Mouse (Mus musculus) left cerebral cortex, postnatal 14 days (tissue): ENCODE data around the gene Hspa2. TPM values are rescaled to one million over a fixed set of nuclear protein-coding genes. Genes with fewer than 3 reads are reported as not detected.
"Not testable (repeated sequence)": the region's sequence is repeated elsewhere in the genome, so short reads cannot be mapped to it uniquely, and the experiment has no call there.

Source experiments
- DNase-seq, 2 experiments: peaks; one replicate each; pipeline ENCODE4 v3.0.0; 2021 to 2022; ENCODE audit warnings: low spot score in 2 of 2, mixed read lengths in 1 of 2
- intact Hi-C: fragments of 180-260 bp; cut with DNase I; formaldehyde crosslinking; loops from one replicate; pipeline ENCODE4 v1.15.1; 2025
- total RNA-seq, 2 experiments: library from RNA; stranded (reverse); gene quantifications; 2 replicates each; pipeline ENCODE4 v1.2.3; 2021

Gene Hspa2
- total RNA-seq, 2 experiments from 2014 or later, result 62.1 to 68.6 TPM

DNA sequence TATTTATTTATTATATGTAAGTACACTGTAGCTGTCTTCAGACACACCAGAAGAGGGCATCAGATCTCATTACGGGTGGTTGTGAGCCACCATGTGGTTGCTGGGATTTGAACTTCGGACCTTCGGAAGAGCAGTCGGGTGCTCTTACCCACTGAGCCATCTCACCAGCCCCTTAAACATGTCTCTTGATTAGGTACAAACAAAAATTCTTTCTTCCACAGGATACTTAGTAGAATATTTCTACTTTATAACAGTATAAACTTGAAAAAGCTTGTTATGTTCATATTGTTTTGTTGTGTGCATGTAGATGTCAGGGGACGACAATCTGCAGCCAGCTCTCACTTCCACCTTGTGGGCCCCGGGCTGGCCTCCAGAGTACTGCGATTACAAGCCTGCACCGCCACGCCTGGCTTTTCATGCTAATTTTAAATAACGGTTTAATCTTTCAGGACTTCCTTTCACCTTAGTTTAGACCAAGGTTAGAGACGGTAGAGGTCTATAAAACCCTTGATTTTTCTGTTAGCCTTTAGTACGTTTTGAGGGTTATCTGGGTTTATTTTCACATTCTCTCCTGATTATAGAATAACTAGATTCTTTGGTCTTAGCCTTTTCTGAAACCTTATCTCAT is 11.5 kb downstream of the Hspa2 start:
- no peak for DNase-seq
- intact Hi-C loops, result no loop called here

DNA sequence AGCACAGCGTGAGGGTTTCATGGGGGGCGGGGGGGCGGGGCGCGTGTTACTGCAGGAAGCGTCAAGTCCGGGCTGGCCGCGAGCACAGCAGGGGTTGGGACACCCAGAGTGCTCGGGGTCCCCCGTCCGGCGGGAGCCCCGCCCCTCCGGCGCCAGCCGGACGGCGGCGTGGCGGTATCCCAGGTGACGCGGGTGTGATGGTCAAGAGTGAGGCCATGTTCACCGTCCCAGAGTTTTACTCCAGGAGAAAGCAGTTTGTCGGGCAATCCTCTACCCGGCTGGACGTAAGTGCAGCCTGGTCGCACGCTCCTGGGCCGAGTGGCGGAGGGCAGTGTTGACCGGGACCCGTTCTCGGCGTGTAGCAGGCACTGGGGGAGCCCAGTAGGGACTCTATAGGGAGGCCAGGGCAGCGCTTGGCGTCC is 13.5 kb downstream of the Hspa2 start, which contains the start of gene Ppp1r36:
Ppp1r36 (plus strand) TSS at position 106 of the 422 bp plus-strand sequence.
- no peak for DNase-seq
- intact Hi-C loops, result no loop called here

DNA sequence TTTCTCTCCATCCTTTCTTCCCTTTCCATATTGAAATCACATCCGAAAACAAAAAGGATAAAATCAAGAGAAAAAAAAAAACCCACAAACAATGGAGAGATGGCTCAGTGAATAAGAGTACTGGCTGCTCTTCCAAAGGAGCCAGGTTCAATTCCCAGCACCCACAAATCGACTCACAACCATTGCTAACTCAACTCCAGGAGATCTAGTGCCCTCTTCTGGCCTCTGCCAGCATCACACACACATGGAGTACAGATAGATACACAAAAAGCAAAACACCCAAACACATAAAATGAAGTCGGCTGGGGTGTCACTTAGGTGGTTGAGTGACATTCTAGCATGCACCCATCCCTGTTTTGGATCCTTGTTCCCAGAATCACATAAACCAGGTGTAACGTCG is 14.4 kb downstream of the Hspa2 start:
- intact Hi-C loops, result no loop called here
- DNase-seq, result no peak

DNA sequence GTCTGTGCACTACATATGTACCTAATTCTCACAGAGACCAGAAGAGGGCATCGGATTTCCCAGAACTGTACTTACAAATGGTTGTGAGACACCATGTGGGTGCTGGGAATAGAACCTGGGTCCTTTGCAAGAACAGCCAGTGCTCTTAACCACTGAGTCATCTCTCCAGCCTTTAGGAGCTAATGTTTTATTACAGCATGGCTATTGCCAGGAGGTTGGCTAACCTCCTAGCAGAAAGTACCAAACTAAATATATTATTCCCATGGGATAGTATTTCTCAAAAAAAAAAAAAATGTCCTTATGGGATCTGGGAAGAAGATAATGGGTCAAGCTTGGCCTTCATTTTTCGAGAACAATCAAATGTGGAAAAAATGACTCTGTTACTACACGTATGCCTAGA is 21.3 kb downstream of the Hspa2 start:
- no peak for DNase-seq
- intact Hi-C loops, result no loop called here

DNA sequence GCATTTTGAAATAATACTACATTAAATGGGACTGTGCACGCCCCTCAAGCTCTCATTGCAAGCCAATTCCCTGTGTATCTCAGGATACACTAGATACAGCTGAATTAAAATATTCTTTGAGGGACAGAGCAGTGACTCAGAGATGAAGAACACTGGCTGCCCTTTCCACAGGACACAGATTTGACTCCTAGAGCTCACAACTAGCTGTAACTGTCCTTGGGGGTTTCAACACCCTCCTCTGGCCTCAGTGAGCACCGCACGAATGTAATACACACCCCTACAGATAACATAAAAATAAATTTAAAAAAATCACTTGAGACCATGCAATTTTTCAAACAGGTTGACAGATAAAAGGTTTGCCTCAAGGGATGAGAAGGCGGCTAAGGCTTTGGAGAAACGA is 23.6 kb downstream of the Hspa2 start:
- no peak for DNase-seq
- intact Hi-C loops, result no loop called here

DNA sequence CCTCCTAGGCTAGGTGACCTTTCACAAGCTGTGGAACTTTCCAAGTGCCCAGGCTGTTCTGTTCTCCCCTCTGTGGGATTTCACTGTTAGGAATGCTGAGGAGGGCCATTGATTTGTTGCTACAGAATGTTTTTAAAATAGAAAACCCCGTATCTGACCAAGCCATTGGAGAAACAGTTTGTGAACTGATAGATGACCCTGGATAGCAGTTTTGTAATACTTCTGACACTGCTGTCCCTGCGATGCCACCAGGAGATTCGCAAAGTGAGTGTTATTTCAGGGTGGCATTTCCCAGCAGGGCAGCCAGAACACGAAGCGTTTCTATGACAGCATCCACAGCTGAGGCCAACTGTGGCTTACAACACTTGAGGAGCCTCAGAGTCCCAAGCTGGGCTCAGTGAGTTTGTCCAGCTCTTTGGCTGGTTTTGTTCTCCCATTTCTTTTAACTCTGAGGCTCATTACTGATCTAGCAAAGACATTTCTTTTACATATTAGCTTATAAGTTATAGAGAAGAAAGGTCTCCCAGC is 27.0 kb downstream of the Hspa2 start:
- intact Hi-C loops, result no loop called here
- peak; percentile 22 to 24 for DNase-seq

DNA sequence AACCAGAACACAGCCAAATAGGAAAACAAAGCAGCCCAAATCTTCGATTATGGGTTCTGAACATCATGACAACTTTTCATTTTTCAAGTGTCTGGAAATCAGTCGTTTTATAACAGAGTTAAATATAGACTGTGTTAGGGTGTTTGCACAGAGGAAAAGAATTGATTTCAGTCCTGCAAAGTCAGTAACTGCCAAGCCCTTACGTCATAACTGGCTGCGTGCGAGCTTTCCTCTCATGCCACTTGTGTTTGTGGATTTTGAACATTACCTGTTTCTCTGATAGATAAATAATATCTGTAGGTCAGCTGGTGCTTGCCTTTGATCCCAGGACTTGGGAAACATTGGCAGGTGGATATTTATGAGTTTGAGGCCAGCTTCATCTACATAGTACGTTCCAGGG is 27.5 kb downstream of the Hspa2 start:
- no peak for DNase-seq
- intact Hi-C loops, result no loop called here

DNA sequence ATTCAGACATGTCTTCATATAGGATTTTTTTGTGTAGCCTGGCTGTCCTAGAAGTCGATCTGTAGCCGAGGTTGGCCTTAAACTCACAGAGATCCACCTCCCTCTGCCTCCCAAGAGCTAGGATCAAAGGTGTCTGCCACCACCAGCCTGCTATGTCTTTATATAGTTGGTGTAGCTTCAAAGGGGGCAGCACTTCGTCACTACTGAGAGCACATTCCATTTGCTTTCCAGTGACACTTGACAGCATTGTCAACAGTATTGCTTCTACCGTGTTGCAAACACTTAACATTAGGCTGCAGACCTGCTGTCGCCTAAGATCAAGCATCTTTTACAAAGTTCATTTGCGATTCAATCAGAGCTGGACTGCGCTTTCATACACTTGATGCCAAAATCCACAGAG is 30.1 kb downstream of the Hspa2 start:
- intact Hi-C loops, result no loop called here
- no peak for DNase-seq

DNA sequence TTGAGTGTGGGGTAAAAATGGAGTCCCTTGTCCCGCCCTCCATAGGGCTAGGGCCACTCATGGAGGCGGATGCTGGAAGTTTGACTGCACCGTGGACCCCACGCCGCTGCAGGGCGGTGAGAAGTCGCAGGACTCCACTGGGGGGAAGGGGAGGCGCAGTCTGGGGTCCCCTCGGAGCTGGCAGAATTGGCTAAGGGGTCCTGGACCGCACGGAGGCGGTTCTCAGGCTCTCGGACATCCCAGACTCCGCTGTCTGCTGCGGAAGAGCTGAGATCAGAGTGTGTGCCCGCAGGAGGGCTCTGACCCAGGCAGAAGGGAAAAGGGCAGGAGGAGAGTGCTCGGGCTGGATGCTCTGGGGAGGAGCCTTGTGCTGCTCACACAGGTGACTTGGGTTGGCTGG is 31.1 kb downstream of the Hspa2 start:
- DNase-seq, result no peak
- intact Hi-C loops, result no loop called here

DNA sequence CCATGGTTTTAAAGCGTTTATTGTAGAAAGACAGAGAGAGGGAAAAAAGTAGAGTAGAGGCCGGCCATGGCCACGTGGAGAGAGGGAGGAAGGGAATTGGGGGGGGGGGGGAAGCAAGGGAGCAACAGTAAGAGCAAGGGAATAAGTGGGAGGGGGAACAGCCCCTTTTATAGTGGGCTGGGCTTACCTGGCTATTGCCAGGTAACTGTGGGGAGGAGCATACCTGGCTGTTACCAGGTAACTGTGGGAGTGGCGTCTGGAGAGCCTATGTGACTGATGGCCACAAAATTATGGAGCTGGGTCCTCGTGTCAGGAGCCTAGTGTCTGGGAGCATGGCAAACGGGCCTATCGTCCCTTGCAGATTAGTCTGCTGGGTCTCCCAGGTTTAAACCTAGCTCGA is 31.6 kb downstream of the Hspa2 start:
- intact Hi-C loops, result no loop called here
- no peak for DNase-seq

DNA sequence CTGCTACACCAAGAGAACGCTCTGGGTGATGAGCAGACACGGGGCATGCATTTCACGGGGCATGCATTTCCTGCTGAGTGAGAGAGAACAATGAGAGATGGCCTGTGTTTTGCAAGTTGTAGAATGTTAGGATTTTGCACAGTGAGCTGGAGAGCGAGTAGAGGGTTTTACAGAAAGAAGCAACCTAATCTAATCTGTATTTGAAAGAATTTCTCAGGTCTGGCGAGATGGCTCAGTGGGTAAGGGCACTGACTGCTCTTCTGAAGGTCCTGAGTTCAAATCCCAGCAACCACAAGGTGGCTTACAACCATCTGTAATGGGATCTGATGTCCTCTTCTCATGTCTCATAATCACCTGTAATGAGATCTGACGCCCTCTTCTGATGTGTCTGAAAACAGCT is 39.5 kb downstream of the Hspa2 start:
- not testable (repeated sequence) for DNase-seq

DNA sequence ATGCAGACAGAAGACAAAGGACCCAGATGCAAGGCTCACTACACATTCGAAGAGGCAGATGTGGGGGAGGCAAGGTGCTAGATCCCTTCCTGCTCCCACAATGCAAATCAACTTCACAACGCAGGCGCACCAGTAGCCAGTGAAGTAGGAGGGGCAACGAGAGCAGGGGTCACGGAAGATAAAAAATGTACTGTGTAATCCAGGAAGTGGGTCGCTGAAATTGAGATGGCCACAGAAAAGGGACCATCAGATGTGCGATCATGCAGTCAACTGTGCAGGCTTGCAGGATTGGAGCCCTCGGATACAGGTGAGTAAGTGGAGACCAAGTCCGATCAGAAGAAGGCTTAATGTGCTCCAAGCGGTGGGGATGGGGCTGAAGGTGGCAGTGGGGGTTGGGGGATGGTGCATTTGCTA is 40.4 kb downstream of the Hspa2 start:
- no peak for DNase-seq
- intact Hi-C loops, result no loop called here

More for the DNA sequence above, 39.5 kb downstream of the Hspa2 start:
- intact Hi-C loops, result not testable (repeated sequence)

DNA sequence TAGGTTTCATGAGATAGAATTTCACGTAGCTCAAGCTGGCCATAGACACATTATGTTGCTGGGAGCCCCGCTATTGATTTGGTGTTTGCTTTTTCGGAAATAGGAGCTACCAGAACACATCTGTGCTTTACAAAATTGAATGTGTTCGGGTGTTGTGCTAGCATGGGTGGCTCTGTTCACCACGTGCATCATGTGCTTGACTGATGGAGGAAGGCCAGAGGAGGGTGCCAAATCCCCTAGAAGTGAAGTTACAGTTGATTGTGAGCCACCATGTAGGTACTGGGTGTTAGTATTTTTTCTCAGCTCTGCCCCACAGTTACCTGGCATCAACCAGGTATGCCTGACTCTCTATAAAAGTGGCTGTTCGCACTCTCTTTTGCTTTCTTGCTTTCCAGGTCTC is 40.9 kb downstream of the Hspa2 start:
- intact Hi-C loops, result no loop called here

DNA sequence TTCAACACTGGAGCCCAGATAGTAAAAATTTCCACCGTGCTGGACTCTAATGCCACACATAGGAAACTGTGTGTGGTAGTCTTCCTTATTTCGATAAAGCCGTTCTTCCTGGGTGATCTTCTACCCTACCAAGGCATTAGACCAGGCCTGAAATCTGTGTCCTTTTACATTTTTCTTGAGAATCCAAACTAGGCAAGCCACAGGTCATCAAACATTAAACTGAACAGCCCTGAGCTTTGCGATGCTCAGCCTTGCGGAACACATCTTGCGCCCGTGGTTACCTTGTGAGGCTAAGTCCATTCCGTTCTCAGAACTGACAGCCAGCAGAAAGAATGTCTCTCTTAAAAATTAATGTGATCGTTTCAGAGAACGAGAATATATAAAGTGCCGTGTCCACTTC is 42.2 kb downstream of the Hspa2 start:
- DNase-seq, result no peak
- intact Hi-C loops, result no loop called here

More for the DNA sequence above, 40.9 kb downstream of the Hspa2 start:
- no peak for DNase-seq

DNA sequence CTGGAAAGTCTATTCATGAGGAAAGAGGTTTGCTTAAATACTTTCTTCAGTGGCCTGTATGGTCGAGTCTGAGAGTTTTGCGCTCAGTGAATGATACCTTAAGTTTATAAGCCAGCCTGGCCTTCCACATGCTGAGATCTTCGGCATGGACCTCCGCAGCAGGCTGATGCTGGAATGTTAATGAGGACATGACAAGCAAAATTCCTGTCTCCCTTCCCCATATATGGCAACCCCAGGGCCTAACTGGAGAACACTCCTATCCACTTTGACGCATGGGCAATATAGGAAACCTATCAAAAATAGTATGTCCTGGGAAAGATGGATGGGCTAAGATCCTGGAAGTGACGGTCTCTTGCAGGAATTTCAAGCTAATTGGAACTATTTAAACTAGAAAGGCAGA is 44.2 kb downstream of the Hspa2 start:
- intact Hi-C loops, result no loop called here
- DNase-seq, result no peak

DNA sequence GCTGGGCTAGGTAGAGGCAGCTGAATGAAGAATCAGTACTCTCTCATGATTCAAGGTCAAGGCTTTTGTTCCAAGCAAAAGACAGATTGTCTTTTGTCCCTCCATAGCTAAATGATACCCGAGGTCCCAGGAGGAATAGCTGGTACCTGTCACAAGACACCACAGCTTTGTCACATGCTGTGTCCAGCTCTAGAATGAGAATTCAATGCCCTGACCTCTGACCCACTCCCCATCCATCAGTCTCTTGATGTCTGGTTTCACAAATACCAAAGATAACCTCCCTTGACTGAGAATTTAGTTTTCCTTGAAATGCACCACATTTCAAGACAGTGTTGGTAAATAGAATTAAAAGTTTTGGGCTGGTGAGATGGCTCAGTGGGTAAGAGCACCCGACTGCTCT is 48.2 kb downstream of the Hspa2 start:
- DNase-seq, result no peak
- intact Hi-C loops, result no loop called here

Other genes starting within 250 kb of the Hspa2 start
- under 1 TPM; 0.18 to 0.21 TPM for gene Esr2, start 226.9 kb upstream of the Hspa2 start, total RNA-seq
- gene Tex21, start 157.4 kb upstream of the Hspa2 start, total RNA-seq, result not detected
- 10 to 100 TPM; 35.8 to 36.6 TPM for gene Mthfd1, start 148.9 kb upstream of the Hspa2 start, total RNA-seq
- 100 to 1,000 TPM; 109 to 111 TPM for gene Akap5, start 79.3 kb upstream of the Hspa2 start, total RNA-seq
- 10 to 100 TPM; 17.0 to 18.0 TPM for gene Zbtb25, start 34.6 kb upstream of the Hspa2 start, total RNA-seq
- gene Zbtb1, start 33.9 kb upstream of the Hspa2 start, total RNA-seq, result 1 to 10 TPM; 4.7 to 4.9 TPM
- gene Ppp1r36, start 13.4 kb downstream of the Hspa2 start, total RNA-seq, result 1 to 10 TPM in 1 of 2 experiments, under 1 TPM in 1; 0.79 to 1.1 TPM
- gene Plekhg3, start 126.7 kb downstream of the Hspa2 start, total RNA-seq, result 1 to 10 TPM; 7.0 to 9.7 TPM